Mouse (Mus musculus) gastrocnemius, postnatal 25 days (tissue): ENCODE data around the gene Ehd1. TPM values are rescaled to one million over a fixed set of nuclear protein-coding genes. Genes with fewer than 3 reads are reported as not detected.

ENCODE experiments used
- DNase-seq: peaks from one replicate; pipeline ENCODE4 v3.0.0; 2022
- long read RNA-seq, 2 experiments: library from polyadenylated mRNA; stranded (forward); transcript quantifications; one replicate each; pipeline ENCODE4 v2.0.0; 2021
- total RNA-seq, 2 experiments: library from RNA; stranded (reverse); gene quantifications; 1 replicate in 1 of 2; 2 replicates in 1 of 2; pipeline ENCODE4 v1.2.3; 2021

The Ehd1 gene
- total RNA-seq = 10 to 100 TPM; 33.1 to 34.3 TPM
- long read RNA-seq, experiment 1, transcript Ehd1-201 (5 exons, 3,353 nt) = major isoform, 22 of 28 reads
- long read RNA-seq, experiment 1, partial matches to known transcripts = 0 of 28 reads
- long read RNA-seq, experiment 1, other reads (novel, unspliced or antisense) = 6 of 28 reads
- long read RNA-seq, experiment 2, transcript Ehd1-201 (5 exons, 3,353 nt) = major isoform, 33 of 40 reads
- long read RNA-seq, experiment 2, partial matches to known transcripts = 1 of 40 reads
- long read RNA-seq, experiment 2, other reads (novel, unspliced or antisense) = 6 of 40 reads

DNA sequence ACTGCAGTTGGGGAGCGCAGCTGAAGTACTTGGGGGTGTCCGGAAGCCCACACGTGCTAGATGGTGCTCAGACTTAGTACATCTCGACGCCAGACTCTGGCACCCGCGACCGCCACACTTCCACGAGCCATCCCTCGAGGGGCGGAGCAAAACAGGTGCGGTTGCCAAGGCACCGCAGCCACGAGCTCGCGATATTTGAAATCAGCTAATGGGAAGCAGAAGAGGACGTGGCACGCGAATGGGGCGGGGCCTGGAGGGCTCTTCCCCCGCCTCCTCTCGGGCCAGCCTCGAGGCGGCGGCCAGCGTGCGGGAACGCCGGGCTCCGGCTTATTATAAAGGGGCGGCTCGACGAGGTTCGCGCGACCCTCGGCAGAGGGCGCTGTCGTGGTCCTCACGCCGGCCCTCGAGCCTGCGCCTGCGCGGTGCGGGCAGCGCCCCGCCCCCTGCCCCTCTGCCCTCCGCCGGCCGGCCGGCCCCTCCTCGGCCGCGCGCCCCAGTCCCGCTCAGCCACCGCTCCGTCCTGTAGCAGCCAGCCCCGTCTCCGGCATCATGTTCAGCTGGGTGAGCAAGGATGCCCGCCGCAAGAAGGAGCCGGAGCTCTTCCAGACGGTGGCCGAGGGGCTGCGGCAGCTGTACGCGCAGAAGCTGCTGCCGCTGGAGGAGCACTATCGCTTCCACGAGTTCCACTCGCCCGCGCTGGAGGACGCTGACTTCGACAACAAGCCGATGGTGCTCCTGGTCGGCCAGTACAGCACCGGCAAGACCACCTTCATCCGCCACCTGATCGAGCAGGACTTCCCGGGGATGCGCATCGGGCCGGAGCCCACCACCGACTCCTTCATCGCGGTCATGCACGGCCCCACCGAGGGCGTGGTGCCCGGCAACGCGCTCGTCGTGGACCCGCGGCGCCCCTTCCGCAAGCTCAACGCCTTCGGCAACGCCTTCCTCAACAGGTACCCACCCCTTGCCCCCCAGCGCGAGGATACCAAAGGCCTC is at the start of gene Ehd1:
Gene Ehd1 (plus strand): TSS at position 300 of the 996 bp plus-strand sequence.
- peak; percentile 98 for DNase-seq

DNA sequence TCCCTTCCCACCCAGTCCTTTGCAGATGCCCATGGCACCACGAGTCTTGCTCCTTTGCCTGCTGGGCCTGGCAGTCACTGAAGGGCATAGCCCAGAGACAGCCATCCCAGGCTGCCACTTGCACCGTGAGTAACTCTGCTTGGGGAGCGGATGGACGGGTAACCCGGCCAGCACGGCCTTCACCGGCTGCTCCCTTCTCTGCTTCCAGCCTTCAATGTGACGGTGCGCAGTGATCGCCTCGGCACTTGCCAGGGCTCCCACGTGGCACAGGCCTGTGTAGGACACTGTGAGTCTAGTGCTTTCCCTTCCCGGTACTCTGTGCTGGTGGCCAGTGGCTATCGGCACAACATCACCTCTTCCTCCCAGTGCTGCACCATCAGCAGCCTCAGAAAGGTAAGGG is 49.8 kb upstream of the Ehd1 start:
- no peak for DNase-seq

DNA sequence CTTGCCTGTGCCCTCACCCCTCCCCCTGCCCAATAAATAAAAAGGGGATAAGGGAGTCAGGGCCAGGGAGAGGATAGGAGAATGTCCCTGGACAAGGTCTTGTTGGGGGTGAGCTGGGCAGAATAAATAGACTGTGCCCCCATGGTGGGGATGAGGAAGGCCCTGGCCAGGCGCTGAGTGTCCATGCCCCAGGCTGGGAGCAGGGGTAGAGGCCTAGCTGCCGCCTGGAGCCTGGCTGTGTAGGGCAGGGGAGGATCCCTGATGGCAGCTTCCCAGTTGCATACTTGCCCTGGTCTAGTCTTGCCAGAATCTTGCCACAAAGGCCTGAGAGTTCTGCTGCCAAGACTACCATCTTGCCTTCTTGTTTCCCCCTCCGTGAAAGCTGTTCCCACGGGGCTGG is 48.7 kb upstream of the Ehd1 start:
- no peak for DNase-seq

DNA sequence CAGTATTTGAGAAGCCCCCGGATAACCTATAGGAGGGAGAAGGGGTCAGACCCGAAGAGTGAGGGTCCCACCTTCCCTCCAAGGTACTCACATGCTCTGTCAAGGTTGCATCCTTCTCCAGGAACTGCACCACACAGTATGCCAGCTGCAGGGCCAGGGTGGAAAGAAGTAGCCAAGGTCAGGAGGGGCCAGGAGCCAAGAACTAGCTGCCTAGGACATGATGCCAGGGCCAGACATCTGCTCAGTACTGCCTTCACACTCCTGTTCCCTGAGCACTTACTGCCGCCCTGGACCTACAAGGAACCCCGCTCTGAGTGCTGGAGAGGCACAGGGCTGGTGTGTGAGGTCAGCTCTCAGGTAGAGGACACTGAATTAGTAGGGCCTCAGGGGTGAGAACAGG is 46.1 kb upstream of the Ehd1 start:
- peak; percentile 67 for DNase-seq

DNA sequence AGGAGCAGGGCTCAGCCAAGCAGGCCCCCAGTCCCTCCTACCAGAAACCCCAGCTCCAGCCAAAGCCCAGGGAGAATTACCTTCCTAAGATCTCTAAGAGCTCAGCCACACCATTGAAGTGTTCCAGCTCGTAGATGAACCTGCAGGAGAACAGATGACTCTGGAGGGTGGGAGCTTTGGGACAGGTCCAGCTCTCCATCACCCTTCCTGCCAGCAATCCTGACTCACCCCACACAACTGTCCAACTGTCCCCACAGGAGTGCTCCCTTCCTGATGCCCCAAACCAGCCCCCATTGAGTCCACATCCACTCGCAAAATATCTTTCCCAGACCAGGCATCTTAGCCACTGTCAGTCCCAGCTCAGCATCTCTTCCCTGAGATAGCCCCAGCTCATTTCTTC is 45.5 kb upstream of the Ehd1 start:
- DNase-seq = no peak

DNA sequence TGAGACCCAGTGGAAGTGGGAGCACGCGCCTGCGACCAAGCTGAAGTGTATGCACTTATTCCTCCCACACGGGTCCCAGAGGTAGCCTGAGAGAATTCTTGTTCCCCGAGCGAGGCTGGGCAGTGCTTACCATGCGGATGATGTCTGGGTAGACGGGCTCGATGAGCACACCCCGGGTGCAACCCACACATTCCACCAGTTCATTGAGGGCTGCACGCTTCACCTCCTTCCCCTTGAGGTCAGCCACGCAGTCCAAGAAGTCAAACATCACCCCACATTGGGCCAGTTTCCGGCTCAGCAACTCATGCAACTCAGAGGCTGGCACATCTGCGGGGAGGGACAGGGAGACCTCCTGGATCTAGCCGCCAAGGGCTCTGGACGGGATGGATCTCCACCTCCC is 42.9 kb upstream of the Ehd1 start:
- DNase-seq = no peak

DNA sequence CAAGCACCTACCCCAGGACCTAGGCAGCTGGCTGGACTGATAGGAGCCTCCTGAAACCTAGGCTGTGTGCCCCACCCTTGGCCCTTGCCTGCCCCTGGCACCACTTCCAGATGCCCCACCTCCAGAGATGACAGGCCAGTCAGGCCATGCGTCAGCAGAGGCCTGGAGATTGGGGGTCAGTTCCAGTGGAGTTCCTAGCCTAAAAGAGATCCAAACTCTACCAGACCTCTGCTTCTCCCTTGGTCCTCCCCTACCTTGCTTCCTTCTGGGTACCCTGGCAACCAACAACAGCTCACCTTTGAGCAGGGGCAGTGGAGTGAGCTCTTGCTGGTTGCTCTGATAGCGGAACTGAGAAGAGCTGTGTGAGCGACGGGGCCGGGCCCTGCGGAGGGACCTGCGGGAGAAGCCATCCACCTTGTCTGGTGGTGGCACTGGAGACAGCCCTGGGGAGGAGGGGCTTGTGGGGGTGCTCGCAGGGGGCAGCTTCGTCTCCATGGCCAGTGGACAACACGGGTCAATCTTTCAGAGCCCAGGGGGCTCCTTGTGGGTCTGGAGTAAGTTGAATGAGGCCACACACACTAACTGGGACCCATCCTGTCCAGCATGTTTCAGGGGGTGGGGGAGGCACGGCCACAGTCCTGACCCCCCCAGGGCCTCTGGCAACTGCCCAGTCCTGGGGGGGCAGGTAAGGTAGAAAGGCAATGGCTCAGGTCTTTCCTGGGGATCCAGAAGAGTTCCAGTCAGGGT is 42.0 kb upstream of the Ehd1 start:
- no peak for DNase-seq

DNA sequence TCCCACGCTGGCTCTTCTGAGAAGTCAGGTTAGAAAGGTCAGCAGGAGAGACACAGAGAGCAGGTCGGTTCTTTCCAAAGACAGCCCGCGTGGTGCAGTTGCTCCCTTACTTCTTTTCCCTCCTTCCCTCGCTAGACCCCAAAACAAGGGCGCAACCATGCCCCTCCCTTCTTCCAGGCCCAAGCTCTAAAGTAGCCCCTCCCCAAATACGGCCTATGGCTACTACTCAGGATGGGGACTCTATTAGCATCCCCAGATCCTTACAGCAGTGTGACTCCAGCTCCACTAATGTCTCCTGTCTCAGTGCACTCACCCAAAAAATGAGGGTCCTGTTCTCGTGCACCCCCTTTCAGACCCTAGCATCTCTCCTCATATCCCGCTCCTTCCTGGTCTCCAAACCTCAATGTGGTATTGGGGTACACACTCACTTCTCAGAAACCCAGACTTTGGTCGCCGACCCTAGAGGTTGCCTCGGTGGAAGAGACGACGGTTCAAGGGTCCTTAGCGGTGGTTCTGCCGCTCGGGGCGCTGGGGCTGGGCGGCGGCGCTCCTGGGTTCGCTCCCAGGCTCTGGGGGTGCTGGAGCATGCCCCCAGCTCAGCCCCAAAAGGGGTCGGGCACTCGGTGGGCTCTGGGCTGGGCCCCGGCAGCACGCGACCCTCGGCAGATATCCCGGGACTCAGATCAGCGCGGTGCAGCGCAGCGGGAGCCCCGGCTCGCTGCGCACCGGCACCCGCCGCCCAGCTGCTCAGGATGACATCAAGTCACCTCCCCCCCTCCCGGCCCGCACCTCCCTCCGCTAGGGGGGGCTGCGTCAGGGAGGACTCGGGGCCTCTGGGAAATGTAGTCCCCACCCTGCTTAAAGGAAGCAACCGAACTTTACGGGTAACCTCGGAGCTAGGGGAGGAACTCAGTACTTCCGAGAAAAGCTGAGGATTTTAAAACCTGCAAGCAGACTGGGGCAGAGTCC is 41.2 kb upstream of the Ehd1 start, which contains the start of gene Ppp2r5b:
Gene Ppp2r5b (minus strand): TSS at position 789 of the 969 bp plus-strand sequence.
- DNase-seq = peak; percentile 95

DNA sequence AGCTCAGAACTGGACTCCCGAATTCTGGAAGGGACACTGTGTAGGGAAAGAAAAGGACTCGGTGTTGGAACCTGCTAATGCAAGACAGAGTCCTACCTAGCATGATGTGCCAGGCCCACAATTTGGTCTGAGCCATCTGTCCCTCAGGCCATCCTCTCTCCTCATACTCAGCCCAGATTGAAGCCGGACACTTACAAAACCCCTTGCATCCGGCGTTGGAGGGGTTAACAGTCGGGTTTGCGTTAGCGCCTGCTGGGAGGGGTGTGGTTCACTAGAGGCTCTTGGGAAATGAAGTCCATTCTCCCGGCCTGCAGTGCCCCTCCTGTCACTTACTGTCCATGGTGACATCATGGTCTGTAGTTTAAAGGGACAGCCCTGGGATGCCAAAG is 40.5 kb upstream of the Ehd1 start:
- peak; percentile 91 for DNase-seq

DNA sequence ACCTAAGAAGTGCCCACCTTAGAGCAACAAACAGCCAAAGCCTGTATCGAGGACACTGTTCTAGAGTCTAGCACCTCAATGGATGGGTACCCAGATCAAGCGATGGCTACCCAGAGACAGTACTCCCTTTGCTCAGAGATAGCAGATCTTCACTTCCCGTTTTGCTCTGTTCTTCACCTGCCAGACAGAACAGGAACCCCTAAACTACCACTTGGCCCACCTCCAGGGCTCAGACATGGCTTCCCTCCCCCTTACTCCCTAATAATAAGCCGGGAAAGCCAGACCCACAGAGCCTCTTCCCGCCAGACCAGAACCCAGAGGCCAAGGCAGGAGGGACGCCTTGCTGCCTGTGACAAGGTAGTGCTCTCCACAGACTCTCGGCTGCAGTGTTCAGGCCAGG is 39.7 kb upstream of the Ehd1 start:
- DNase-seq = no peak

DNA sequence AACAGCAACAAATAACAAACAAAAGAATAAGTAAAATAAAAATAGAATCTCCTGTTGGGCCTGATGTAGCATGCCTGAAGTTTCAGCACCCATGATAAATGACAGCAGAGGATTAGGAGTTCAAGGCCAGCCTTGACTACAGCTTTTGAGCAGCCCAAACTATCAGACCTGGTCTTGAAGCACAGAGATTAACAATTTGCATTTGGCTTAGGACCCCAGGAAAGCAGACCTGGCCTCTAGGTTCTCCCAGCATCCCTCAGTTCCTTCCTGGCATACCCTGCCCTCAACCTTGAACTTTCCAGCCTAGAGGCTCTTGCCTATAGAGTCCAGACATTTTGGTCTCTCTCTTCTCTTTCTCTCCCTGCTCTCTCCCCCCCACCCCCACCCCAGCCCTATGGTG is 37.8 kb upstream of the Ehd1 start:
- DNase-seq = no peak

DNA sequence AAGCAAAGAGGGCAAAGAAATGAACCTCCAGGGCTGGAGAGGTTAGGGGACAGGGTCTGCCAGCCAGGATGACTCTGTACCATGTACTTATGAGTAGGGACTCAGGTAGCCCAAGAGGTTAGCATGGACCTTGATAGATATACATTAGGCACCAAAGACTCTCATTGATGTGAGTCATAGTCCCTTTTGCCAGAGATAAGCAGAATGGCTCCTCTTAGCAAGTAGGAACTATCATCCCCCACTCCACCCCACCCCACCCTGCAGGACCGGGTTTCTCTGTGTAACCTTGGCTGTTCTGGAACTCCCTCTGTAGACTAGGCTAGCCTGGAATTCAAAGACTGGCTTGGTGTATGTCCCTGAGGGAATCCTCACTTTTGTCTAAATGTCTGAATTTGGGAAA is 36.4 kb upstream of the Ehd1 start:
- DNase-seq = no peak

DNA sequence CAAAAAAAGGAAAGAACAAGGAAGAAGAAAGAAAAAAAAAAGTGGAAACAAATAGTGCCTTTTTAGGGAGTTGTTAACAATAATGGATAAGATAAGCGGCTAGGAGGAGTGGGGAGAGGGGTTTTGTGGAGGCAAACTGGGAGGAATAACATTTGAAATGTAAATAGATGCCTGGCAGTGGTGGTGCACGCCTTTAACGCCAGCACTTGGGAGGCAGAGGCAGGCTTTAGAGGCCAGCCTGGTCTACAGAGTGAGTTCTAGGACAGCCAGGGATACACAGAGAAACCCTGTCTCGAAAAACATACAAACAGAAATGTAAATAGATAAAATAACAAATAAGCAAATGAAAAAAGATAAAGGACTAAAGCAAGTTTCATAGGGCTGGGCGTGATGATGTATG is 35.8 kb upstream of the Ehd1 start:
- DNase-seq = no peak

DNA sequence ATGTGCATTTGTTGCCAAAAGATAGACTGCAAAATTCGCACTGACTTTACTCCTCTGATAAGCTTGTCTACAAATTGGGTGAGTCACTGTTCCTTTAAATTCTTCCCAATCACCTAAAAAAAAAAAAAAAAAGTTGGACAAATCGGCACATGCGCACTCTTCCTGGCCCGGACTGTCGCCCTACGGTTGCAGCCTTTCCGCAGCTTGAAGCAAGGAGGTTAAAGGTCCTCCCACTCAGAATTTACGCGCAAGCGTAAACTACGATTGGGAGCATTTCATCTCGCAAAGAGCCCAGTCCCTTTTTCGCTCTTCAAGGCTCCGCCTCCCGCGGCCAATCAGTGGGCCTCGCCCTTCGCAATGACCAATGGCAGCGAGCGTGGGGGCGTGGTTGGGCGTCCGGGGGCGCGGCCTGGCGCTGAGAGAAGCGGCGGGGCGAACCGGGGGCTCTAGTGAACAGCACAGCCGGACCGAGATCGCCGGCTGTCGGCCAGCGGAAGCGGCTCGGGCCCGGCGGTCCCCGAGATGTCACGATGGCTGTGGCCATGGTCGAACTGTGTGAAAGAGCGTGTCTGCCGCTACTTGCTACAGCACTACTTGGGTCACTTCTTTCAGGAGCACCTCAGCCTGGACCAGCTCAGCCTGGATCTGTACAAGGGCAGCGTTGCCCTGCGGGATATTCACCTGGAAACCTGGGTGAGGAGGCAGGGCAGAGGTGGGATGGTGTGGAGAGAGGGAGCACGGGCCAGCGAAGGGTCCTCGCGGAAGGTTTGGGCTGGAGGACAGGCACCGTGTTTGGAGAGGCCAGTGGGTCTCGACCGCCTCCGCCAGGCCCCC is 35.0 kb upstream of the Ehd1 start, which contains the start of gene Atg2a:
Gene Atg2a (plus strand): TSS at position 395 of the 834 bp plus-strand sequence.
- peak; percentile 99 for DNase-seq

DNA sequence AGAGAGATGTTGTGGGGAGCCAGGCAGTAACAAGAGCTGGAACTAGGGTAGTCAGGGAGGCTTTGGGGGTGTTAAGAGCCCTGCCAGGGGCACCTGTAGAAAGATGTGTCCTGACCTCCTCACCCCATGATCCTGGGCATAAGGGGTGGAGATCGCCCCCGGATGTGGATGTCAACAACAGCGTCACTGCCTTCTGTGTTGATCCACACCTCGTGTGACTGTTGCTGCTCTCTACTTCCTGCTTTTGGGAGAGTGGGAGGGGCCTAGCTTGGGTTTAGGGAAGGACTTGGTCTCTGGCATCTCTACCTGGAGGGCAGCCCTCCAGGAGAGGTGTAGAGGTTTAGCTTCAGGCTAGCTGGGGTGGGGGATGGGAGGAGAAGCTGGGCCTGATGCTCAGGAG is 34.2 kb upstream of the Ehd1 start:
- peak; percentile 34 for DNase-seq

DNA sequence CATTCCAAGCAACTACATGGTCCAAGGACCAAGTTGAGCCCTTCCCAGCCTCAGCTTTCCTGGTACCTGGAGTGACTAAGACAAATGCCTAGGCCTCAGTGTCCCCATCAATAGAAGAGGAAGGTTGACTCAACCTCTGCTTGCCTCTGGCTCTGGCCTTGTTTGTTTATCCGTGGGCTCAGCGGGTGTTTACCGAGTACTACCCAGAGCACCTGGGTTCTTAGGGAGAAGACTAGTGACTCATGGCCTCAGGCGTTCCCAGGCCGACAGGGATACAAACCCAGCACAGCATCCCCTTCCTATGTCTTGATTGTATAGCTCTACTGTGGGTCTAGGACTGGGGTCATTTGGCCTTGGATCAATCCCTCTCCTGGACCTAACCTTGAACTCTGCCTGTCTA is 33.3 kb upstream of the Ehd1 start:
- no peak for DNase-seq

DNA sequence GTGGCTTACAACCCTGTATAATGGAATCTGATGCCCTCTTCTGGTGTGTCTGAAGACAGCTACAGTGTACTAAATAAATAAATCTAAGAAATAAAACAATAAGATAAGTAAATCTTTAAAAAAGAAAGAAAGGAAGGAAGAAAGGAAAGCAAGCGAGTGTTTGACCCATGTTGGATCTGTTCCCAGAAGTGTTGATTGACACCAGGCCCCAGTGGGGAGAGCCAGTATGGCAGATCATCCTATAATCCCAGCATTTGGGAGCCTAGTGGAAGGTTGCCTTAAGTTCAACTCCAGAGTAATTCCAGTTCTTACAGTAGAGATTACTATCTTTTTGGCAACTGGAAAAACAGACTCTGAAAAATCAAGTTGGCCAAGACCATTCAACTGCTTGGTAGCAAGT is 30.7 kb upstream of the Ehd1 start:
- no peak for DNase-seq

DNA sequence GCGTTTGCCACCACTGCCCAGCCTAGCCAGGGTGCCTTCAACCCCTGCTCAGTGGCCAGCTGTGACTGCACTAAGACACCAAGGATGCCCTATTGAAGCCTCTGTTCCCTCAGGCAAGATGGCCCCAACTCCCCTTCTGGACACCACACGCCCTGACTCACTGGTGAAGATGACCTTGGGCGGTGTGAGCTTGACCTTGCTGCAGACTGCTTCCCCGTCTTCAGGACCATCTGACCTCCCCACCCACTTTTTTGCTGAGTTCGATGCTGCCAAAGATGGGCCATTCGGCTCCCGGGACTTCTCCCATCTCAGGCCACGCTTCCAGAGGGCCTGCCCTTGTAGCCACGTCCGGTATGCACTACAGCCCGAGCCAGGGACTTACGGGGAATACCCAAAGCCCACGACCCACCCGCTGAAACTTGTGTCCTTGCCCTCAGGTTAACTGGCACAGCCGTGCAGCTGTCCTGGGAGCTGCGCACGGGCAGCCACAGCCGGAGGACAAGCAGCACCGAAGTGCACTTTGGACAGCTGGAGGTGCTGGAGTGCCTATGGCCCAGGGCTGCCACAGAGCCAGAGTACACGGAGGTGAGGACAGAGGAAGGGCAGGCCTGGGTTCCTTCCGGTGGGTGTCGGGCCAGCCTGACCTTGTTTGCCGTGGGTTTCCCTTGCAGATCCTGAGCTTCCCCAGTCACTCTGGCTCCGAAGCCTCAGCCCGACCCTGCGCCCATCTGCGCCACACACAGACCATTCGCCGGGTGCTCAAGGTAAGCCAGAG is 28.8 kb upstream of the Ehd1 start:
- no peak for DNase-seq

DNA sequence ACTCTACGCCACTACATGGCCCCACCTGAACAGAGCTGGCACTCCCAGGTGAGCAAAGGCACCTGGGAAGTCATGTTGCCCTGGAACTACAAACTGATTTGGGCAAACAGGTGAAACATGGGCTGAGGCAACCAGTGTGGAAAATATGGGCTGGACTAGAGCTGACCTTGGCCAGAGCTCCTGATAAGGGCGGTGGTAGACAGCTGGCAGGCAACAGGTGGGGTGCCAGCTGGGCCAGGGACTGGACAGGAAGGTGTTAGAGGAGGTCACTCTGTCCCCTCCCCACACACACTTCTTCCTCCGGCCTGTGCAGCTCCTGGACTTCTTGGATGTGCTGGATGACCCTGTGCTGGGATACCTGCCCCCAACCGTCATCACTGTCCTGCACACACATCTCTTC is 23.5 kb upstream of the Ehd1 start:
- DNase-seq = no peak

DNA sequence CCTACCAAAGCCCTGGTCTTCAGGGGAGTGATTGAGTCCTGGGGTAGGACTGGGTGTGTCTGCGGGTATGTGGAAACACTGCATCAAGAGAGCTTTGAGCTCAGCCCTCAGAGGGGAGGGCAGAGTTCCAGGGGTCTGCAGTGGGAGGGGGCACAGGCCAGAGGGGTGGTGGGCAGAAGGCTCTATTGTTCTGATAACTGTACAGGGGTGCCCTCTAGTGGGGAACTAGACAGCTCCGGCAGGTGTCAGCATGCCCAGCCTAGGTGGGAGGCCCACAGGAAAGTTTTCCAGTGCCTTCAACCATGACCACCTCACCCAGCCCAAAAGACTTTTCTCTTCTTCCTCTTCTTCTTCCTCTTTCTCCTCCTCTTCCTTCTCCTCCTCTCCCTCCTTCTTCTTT is 16.1 kb upstream of the Ehd1 start:
- no peak for DNase-seq
